Mouse (Mus musculus) layer of hippocampus, postnatal 36 days (tissue): ENCODE measurements around the gene Sdsl. TPM values are rescaled to one million over a fixed set of nuclear protein-coding genes. Genes with fewer than 3 reads are reported as not detected.
"Not testable (repeated sequence)": the region's sequence is repeated elsewhere in the genome, so short reads cannot be mapped to it uniquely, and the experiment has no call there.

ENCODE experiments used
- DNase-seq, 2 experiments: peaks; one replicate each; pipeline ENCODE4 v3.0.0; 2022
- total RNA-seq, 2 experiments: library from RNA; stranded (reverse); gene quantifications; 2 replicates each; pipeline ENCODE4 v1.2.3; 2021

The Sdsl gene
- 1 to 10 TPM; 6.9 to 8.3 TPM for total RNA-seq

DNA sequence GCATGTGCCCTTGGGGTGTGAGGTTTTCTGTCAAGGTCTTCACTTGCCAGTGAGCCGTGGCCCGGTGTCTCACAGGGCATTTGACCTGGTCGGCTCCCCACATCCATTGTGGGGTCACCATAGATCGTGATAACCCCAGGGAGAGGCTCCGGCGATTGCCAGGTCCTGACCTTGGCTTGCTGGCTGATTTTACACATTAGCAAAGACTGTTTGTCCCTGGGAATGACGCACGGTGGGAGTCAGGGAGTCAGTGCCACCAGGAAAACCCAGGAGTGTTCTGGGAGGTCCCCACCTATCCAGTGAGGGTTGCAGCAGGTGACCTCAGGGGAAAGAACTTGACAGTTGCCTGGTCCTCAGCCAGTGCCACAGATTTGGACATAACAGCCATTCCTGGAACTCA is at the start of gene Sdsl:
Gene Sdsl (minus strand): TSS at position 41 of the 400 bp plus-strand sequence.
- no peak for DNase-seq

DNA sequence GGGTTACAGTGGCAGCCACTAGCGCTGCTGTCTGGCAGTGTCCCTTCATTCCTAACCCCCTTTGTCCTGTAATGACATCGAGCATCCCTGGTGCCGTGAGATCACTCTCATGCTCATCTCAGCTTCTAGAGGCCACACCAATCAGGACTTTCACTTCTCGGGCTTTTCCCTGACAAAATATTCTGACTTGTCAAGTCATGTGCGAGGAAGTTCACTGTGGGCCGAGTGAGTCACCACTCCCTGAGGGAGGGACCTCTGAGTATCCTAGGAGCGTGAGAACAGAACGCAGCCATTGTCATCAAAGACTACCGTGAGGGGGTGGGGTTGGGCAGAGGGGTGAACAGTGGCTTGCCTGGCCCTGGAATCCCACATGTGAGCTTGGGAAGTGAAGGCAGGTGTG is 44.9 kb upstream of the Sdsl start:
- no peak for DNase-seq

DNA sequence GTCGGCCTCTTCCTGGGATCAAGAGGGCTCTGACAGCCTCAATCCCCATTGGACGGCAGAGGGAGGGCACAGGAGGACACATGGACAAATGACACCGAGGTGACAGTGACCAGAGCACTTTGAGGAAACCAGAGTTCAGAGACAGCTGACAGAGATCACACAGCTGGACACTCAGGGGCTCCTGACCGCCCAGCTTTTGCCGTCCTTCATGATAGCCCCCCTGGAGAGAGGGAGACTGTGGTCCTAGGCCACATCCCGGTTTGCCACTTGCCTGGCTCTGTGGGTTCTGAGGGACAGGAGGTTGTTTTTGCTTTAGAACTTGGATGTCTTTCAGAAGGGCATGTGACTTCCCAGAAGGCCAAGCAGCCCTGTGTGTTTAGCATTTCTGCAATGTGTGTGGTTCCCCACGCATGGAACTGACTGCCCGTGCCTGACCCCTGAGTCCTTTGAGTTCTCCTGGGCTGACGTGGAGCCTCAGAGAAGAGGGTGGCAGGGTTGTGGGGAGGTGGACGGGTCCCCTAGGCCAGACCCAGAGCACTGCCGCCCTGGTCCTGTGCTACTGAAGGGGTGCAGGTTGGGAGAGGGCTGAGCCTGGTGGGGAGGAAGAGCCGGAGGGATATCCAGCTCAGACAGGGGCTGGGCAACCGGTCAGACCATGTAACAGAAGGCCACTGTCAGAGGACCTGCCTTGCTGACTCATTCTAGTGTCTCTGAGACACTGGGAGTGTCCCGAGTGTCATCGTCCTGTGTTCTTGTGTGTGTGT is 43.8 kb upstream of the Sdsl start:
- DNase-seq, result no peak

DNA sequence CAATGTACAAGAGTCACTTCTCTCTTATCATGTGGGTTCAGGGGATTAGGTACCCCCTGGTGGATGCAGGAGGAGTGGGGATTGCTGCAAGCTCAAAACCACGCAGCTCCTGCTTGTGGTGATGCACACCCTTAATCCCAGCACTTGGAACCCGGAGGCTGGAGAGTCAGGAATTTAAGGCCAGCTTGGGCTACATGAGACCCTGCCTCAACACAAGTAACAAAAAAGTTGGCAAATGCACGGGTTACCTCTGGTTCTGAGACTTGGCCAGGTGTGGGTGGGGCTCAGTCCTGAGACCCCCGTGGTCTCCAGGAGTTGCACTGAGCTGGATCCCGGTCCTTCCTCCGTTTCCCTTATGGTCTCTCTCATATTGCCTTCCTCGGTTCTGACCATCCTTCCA is 42.8 kb upstream of the Sdsl start:
- DNase-seq, result no peak

DNA sequence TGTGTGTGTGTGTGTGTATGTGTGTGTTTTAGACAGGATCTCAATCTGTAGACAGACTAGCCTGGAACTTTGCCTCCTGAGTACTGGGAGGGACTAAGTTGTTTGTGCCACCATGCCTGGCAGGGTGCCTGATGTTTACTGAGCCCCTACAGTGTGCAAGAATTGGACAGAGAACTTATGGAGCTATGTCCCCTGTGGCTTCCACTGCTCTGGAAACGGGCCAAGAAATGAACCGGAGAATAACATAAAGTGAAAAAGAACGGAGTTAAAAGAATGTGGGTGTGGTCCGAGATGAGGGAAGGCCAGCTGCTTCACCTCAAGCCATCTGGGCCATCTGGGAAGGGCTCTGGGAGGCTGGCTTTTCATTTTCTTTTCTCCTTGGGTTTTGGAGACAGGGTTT is 42.1 kb upstream of the Sdsl start:
- no peak for DNase-seq

DNA sequence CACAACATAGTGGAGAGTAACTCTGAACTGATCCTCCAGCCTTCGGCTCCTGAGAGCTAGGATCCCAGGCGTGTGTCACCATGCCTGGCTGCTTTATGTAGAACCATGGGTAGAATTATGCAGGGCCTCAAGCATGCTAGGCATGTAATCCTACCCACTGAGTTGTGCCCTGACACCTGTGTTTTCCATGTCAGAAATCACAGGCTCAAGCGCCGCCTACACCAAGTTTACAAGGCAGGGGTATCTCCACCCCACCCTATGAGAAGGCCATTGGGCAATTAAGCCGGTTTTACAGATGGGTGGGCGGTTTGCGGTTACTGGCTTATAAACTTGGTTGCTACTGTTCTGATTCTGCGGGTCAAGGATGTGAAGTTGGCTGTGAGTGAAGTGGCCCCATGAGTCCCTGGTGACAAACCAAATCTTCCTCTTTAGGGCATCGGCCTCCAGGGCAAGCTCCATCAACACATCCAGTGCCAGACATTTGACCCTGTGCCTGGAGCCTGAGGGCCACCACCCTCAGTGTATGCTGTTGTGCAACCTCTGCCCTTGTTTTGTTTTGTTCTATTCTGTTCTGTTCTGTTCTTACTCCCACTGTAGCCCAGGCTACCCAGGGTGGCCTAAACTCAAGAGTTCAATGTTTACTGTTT is 41.5 kb upstream of the Sdsl start:
- no peak for DNase-seq

DNA sequence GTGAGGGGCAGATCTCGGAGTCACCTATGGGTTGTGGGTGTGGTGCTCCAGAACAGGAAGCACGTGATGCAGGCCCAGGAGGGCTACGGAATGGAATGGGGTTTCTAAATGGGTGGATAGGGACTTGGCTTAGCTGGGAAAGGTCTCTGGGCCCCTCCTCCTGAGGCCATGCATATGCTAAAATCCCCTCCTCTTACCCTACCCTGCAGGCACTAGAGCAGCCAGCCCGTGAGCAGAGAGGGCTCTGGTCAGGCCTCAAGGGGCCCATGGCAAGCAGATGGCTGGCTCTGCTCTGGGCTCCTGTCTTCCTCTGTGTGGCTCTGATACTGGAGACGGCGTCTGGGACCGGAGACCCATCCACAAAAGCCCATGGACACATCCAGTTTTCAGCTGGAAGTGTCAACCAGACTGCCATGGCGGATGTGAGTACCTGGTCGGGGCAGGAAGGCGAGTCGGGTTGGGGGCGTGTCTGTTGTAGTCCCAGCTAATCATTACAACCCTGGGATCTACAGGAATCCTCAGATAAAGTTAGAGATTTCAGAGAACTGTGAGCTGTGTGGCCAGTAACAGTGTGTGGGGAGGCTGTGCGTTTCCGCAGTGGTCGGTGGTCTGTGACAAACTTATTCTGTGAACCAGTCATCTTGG is 40.4 kb upstream of the Sdsl start:
- no peak for DNase-seq

DNA sequence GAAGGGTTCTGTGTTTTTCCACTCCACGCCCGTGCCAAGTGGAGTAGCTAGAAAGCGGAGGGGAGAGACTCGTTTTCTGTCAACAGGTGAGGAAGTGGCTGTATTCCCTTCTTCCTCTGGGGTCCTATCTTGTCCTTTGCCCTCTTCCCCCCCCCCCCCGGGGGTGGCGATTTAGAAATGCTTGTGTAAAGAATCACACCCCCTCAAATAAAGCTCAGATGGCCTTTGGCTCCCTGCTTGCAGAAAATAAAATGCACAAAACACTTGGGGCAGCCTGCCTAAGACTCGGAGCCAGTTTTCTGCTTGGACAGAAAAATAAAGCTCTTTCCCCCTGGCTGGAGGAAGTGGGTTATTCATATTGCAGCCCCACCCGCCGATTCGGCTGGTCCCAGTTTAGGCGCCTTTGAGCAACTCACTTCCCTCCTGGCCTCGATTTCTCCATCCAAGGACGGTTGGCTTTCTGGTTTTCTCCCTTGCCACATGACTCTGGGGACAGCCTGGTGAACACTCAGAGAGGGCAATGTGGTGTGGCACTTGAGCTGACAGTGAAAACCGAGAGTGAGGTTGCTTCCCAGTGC is 39.1 kb upstream of the Sdsl start:
- DNase-seq, result no peak

DNA sequence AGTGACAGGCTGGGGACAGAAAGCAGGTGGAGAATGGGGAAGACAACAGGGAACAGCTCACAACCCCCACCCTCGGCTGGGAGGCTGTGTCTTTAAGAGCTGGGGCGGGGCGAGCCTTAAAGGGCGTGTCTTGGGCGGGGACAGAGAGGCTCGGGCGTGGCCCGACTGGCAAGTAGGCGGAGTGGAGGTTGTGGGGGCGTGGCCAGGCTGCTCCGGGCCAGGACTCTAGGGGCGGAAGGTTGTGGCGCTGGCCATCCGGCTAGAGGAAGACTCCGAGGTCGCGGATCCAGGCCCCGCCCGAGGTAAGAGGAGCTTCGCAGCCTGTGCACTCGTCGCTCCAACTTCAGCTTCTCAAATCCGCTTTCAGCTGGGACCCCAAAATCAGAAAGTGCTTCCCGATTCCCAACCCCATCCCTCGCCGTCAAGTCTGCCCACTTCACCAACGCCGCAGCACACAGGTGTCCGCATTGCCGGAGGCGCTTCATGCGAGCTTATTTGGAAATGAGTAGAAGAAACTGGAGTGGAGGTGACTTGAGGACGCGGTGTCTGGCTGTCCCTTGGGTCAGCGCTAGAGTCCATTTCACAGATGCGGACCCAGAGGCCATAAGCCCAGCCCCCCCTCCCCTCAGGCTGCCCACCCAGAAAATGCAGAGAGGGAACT is 38.5 kb upstream of the Sdsl start, which contains the start of gene Slc8b1:
Gene Slc8b1 (plus strand): TSS at position 187 of the 661 bp plus-strand sequence.
- peak; percentile 85 to 89 for DNase-seq

DNA sequence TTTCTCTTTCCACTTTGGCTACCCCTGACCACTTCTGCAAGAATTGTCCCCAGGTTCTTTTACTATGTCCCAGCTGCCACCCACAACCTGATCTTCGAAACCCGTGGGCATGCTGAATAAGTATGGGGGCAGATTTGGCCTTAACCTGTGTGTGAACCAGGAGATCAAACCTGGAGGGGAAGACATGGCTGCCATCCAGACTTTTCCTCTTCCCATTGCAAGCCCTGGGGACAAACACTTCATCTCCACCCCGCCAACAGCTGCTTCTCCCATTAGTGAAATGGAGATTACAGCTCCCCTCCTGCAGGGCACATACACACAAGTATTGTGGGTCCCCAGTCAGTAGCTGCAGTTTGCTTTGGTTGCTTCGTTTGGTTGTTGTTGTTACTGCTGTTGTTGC is 34.7 kb upstream of the Sdsl start:
- DNase-seq, result no peak

DNA sequence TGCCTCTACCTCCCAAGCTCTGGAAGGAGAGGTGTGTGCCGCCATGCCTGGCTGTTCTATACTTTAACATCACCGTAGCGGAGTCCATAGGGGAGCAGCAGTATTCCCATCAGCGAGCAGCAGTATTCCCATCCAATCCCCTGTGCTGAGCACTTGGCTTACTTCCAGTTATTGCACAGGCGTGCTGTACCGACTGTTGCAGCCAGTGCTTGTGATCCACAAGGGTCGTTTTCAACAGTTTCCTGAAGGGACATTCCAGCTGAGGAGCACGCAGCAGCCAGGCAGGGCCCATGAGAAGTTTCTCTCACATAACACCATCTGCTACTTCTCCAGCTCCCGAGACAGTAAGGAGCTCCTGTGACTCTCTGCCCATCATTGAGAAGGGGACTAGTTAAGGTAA is 33.9 kb upstream of the Sdsl start:
- DNase-seq, result no peak

DNA sequence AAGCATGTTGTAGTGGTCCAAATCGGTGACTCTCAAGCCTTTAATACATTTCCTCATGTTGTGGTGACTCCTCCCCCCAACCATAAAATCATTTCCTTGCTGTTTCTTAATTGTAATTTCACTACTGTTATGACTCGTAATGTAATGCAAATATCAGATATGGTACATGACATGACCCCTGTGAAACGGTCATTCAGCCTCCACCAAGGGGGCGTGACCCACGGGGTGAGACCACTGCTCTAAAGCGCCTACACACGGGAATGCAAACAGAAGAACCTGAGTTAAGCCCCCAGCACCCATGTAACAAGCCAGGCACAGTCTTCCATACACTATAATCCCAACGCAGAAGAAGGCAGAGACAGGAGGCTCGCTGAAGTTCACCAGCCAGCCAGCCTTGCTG is 33.2 kb upstream of the Sdsl start:
- DNase-seq, result no peak

DNA sequence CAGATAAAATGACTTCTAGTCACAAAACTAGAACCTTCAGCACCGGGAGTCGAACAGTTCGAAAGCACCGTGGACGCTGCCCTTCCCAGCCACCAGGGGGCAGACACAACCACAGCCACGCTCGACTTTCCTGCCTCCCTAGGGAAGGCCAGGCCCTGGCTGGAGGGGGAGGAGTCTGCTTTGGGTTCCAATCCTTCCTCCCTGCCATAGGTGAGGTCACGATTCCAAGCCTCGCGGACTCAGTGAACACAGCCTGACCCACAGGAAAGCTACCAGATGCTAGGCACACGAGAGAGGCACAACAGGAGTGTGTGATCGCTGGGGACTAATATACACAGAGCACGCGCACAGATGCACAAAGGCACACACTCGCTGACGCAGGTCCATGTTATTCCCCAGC is 32.8 kb upstream of the Sdsl start:
- DNase-seq, result peak; percentile 64 to 68

DNA sequence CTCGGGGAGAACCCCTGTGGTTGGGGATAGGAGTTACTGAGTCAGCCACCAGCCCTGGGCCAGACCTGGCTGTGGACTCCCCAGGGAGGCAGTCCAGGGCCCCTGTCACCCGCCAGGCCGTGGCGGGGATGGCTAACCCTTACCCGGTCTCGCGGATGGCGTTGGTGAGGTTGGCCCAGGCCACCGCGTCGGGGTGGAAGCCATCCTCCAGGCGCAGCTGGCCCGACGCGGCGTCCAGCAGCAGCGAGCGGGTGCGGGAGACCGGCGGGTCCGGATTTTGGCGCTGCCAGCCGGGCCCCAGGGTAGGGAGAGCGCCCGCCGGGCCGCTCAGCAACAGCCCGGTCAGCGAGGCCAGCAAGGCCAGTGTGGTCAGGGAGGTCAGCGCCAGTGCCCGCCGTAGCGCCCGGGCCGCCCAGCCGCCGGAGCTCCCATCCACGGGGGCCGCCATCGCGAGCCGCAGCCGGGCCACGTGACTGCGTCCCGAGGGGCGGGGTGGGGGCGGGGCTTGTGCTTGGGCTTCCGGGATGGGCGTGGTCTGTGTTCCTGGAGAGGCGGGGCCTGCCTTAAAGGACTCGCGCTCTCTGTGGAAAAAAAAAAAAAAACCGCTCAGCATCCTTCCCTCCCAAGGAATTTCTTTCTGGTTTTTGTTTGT is 30.7 kb upstream of the Sdsl start, which contains the start of gene Plbd2:
Gene Plbd2 (minus strand): TSS at position 482 of the 652 bp plus-strand sequence.
- peak; percentile 70 to 71 for DNase-seq

DNA sequence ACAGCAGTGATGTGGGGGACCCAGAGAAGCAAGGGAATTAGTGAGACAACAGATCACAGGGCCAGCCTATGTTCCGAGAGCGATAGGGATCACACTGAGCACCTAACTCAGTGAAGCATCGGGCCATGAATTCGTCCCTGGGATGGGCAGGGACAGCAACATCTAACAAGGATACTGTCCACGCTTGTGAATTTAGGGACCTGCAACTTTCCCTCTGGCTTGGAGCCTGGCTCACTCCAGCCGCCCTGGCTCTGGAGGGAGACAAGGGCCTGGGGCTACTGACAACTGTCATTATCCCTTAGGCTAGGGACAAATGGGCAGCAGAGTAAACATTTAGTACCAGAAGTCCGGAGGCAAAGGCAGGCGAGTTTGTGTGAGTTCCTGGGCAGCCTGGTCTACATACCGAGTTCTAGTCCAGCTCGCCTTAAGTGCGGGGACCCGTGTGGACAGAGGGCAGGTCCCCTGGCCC is 30.1 kb upstream of the Sdsl start:
- no peak for DNase-seq

DNA sequence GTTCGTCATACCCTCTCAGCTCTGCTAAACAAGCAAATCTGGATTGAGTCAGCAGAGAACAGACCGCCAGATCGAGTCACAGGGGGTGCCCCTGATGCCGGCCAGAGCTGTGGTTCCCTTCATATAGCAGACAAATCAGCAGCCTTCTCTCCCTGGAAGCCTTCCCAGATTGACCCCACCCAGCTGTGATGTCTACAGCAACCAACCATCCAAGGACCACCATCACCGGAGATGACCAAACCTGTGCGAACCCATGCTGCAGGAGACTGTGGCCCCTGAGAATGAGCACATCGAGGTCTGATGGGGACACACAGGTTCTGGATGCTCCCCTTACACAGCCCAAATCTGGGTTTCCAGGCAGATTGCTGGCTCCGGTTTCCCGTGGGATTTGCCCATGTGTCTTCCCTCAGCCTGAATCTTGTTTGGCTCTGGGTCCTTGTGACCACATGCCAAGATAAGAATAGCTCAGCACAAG is 29.6 kb upstream of the Sdsl start:
- DNase-seq, result peak; percentile 50 to 68

DNA sequence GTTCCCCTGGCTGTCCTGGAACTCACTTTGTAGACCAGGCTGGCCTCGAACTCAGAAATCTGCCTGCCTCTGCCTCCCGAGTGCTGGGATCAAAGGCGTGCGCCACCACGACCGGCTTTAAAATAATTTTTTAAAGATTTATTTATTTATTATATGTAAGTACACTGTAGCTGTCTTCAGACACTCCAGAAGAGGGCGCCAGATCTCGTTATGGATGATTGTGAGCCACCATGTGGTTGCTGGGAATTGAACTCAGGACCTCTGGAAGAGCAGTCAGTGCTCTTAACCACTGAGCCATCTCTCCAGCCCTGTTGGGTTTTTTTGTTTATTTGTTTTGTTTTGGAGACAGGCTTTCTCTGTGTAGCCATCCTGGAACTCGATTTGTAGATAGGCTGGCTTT is 28.0 kb upstream of the Sdsl start:
- not testable (repeated sequence) for DNase-seq

DNA sequence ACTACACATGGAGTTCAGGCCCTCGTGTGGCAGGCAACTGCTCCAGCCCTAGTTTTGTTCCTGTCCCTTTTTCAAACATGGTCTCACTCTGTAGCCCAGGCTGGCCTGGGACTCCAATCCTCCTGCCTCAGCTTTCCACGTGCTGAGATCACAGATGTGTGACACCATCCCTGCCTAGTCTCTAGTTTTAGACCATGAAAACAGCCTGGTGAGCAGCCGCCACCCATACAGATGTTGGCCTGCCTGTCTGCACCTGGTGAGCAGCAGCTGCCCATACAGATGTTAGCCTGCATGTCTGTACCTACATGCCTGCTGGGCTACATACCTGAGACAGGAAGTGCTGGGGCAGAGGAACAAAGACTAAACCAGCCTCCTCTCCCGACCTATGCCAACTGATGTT is 26.6 kb upstream of the Sdsl start:
- DNase-seq, result no peak

DNA sequence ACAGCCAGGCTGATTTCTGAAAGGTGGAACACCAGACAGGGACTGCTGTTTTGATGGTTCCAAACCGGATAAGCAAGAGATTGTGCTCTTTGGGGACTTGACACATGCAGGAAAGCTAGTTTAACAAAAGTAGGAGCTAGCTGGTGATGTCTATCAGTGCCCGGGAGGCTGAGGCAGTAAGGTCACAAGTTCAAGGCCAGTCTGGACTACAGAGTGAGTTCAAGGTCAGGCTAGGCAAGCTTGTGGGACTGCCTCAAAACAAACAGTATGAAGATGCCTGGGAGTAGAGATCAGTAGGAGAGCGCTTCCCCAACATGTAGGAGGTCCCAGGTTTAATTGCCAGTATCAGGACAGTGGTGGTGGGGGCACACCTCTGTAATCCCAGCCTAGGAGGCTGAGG is 24.5 kb upstream of the Sdsl start:
- DNase-seq, result no peak

DNA sequence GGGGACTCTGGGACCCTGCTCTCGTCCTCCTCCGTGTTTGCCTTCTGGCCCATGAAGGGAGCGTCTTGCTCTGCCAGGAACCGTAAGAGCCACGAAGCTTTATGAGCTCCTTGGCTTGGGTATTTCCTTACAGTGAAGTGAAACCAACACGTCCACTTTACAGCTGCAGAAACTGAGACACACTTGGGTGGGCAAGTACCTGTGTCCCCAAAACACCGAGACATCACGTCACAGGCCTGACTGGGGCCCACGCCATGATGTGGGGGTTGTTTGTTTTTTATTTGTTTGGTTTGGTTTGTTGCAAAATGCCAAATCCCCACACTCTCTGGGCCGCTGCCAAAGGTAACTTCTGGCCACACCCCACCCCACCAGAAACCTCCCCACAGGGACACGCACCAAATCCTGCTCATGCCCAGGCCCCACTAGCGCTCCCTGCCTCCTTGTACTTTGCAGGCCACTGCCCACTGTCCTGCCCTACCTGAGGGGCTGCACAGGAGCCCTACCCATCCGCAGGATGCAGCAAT is 23.2 kb upstream of the Sdsl start:
- DNase-seq, result no peak

DNA sequence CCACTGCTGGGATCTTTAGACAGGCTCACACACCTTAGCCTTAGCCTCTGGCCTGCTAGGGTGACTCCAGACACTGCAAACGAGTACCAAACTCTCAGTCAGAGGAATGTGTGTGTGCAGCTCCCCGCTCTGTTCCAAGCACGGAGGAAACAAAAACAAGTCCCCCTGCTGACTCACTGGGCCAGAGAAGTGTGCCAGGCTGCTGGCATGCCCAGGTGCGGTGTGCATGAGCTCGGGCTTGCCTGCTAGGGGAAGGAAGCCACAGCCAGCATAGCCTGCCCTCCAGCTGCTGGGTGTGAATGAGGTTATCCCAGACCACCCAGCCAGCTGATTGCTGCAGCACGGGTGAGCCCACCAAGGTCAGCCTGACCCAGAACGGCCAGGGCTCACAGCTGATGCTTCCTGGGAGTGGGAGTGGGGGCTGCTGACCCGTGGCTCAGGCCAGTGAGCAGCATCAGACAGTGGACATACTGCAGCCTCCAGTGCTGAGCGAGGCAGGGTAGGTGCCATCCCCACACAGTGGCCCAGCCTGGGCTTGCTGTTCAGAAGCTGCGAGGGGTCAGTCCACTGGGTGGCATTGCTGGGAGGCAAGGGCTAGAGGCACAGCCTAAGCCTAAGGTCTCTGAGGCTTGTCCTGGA is 22.6 kb upstream of the Sdsl start:
- peak in 1 of 2 experiments; percentile 34 for DNase-seq
